ENCODE assay signal across 8 mouse cellular contexts in genomic region chr7:27258205-27258899, GRCm38 (mm10). TPM values are rescaled to one million over a fixed set of nuclear protein-coding genes. Genes with fewer than 3 reads are reported as not detected.
DNase-seq lines count a peak whose midpoint lies in the region; ATAC-seq and TF ChIP-seq lines count a peak whose summit lies in the region.

Gene Numbl, plus strand, starts transcription at chr7:27258433.

- H3K27me3 ChIP-seq in heart, embryonic 11.5 days (ENCODE audit: control insufficient read depth, insufficient read depth, low read length): no peaks in the 10 kb centered on the region
- H3K27me3 ChIP-seq in kidney, embryonic 16.5 days (ENCODE audit: insufficient read depth, low read length): no peaks in the 10 kb centered on the region
- H3K27me3 ChIP-seq in liver, adult 2 months (ENCODE audit: control insufficient read depth, insufficient read depth, low read length): no peaks in the 10 kb centered on the region
- no peaks in the 10 kb centered on the region for H3K27me3 ChIP-seq in myocyte (ENCODE audit: control insufficient read depth, insufficient read depth, insufficient read length)
- no peaks in the 10 kb centered on the region for H3K27me3 ChIP-seq in splenic B cell, adult 2 months (ENCODE audit: control insufficient read depth, insufficient read depth, low read length, poor library complexity, severe bottlenecking)

- H3K4me2 ChIP-seq in heart, embryonic 11.5 days: peak within 1 kb of the TSS; percentile 93
- H3K4me2 ChIP-seq in kidney, embryonic 16.5 days (replicated peaks; ENCODE audit: low read depth, low read length): peak within 1 kb of the TSS; percentile 89
- peak within 1 kb of the TSS; percentile 92 for H3K4me2 ChIP-seq in myocyte (ENCODE audit: low read depth)

- H3K79me2 ChIP-seq in liver, adult 2 months (ENCODE audit: control insufficient read depth, insufficient read depth, low read length): no peaks in the 10 kb centered on the region
- H3K79me2 ChIP-seq in myocyte (ENCODE audit: control insufficient read depth, insufficient read depth): peaks cover 12% of the 10 kb centered on the region

- H3ac ChIP-seq in myocyte (ENCODE audit: control insufficient read depth, insufficient read length): peak within 1 kb of the TSS; percentile 23

- no peak for TF ChIP-seq CTCF in liver, adult 2 months (IDR thresholded peaks at IDR 0.05; ENCODE audit: low read depth, low read length)

- H3K9ac ChIP-seq in heart, embryonic 11.5 days (ENCODE audit: low read depth, low read length): peak within 1 kb of the TSS; percentile 86
- H3K9ac ChIP-seq in kidney, embryonic 16.5 days (replicated peaks; ENCODE audit: low read length): peak within 1 kb of the TSS; percentile 88
- H3K9ac ChIP-seq in liver, adult 2 months (ENCODE audit: low read depth, low read length): peak within 1 kb of the TSS; percentile 66

- no peaks in the 10 kb centered on the region for H3K9me3 ChIP-seq in heart, embryonic 11.5 days (replicated peaks; ENCODE audit: control insufficient read depth, low read length)
- no peaks in the 10 kb centered on the region for H3K9me3 ChIP-seq in kidney, embryonic 16.5 days (ENCODE audit: low read length)

- H3K27ac ChIP-seq in heart, embryonic 11.5 days (ENCODE audit: low read depth, low read length): peak within 1 kb of the TSS; percentile 35; the same call in 1 of the 2 replicates
- H3K27ac ChIP-seq in kidney, embryonic 16.5 days (ENCODE audit: low read length): peak within 1 kb of the TSS; percentile 62
- H3K27ac ChIP-seq in liver, adult 2 months (replicated peaks; ENCODE audit: insufficient read depth, low read depth, low read length): peak within 1 kb of the TSS; percentile 70

- DNase-seq in B cell, adult 2 months: peak; percentile 90
- peak; percentile 96 for DNase-seq in brain, adult 2 months (ENCODE audit: low read depth, low spot score)
- DNase-seq in liver, adult 2 months (ENCODE audit: extremely low read depth, low read depth, low spot score): peak; percentile 64
- DNase-seq in splenic B cell, adult 2 months (ENCODE audit: low read depth, low spot score): peak; percentile 94

- no peak for TF ChIP-seq POLR2A in liver, adult 2 months (IDR thresholded peaks at IDR 0.05; ENCODE audit: extremely low read depth, insufficient read depth, low read length)
- TF ChIP-seq POLR2A in myocyte (IDR thresholded peaks at IDR 0.05; ENCODE audit: insufficient read length, low read depth): peak; percentile 63

- ATAC-seq in erythroblast, adult 5-6 weeks (replicated peaks; ENCODE audit: low FRiP score, poor library complexity, severe bottlenecking): peak; percentile 86
- peak; percentile 83 for ATAC-seq in heart, embryonic 11.5 days (replicated peaks; ENCODE audit: insufficient number of reproducible peaks, low FRiP score, low TSS enrichment)
- peak; percentile 87 for ATAC-seq in kidney, embryonic 16.5 days (ENCODE audit: low FRiP score, low TSS enrichment)

- WGBS in heart, embryonic 11.5 days (ENCODE audit: insufficient replicate concordance): 1% methylated on average over 45 of the region's 47 CpGs
- under 1% methylated on average over 47 of the region's 47 CpGs for WGBS in kidney, embryonic 16.5 days
- WGBS in liver, adult 2 months: under 1% methylated on average over 46 of the region's 47 CpGs

- peaks cover 21% of the 10 kb centered on the region for H3K4me1 ChIP-seq in heart, embryonic 11.5 days (ENCODE audit: control insufficient read depth, insufficient read depth, low read length)
- peaks cover 30% of the 10 kb centered on the region for H3K4me1 ChIP-seq in kidney, embryonic 16.5 days (ENCODE audit: insufficient read depth, low read length)
- peaks cover 8% of the 10 kb centered on the region for H3K4me1 ChIP-seq in liver, adult 2 months (ENCODE audit: control insufficient read depth, insufficient read depth, low read length)

- peaks cover 3% of the 10 kb centered on the region; the same call in 1 of the 2 replicates for H3K36me3 ChIP-seq in heart, embryonic 11.5 days (ENCODE audit: control insufficient read depth, insufficient read depth, low read length)
- peaks cover 8% of the 10 kb centered on the region; the same call in 1 of the 2 replicates for H3K36me3 ChIP-seq in kidney, embryonic 16.5 days (ENCODE audit: insufficient read depth, low read length)
- no peaks in the 10 kb centered on the region for H3K36me3 ChIP-seq in liver, adult 2 months (ENCODE audit: control insufficient read depth, insufficient read depth, low read length)
- H3K36me3 ChIP-seq in myocyte (ENCODE audit: control insufficient read depth, insufficient read depth): peaks cover 4% of the 10 kb centered on the region
- no peaks in the 10 kb centered on the region; the same call in 1 of the 2 replicates for H3K36me3 ChIP-seq in splenic B cell, adult 2 months (ENCODE audit: control insufficient read depth, insufficient read depth, low read length, poor library complexity, severe bottlenecking)

- peak within 1 kb of the TSS; percentile 86 for H3K4me3 ChIP-seq in heart, embryonic 11.5 days (ENCODE audit: low read depth, low read length)
- H3K4me3 ChIP-seq in kidney, embryonic 16.5 days (ENCODE audit: low read length): peak within 1 kb of the TSS; percentile 78
- peak within 1 kb of the TSS; percentile 58 for H3K4me3 ChIP-seq in liver, adult 2 months (ENCODE audit: insufficient read depth, low read depth, low read length)
- H3K4me3 ChIP-seq in myocyte: peak within 1 kb of the TSS; percentile 63

TF ChIP-seq in myocyte, 11 proteins besides CTCF, POLR2A, EP300 and RAD21:
- no peak for TF ChIP-seq TCF3 (IDR thresholded peaks at IDR 0.05; ENCODE audit: insufficient read length, low read depth)
- peak; percentile 79 for TF ChIP-seq POLR2AphosphoS2 (IDR thresholded peaks at IDR 0.05; ENCODE audit: insufficient read length, low read depth)
- no peak for TF ChIP-seq MAX (IDR thresholded peaks at IDR 0.05; ENCODE audit: low read depth)
- no peak for TF ChIP-seq MYOG (IDR thresholded peaks at IDR 0.05; ENCODE audit: control insufficient read depth in 1 of 3, insufficient read depth in 1 of 3, insufficient read length in 2 of 3, low read depth in 2 of 3)
- TF ChIP-seq SRF (IDR thresholded peaks at IDR 0.05; ENCODE audit: control insufficient read depth, insufficient read length, low read depth): no peak
- no peak for TF ChIP-seq E2F4 (IDR thresholded peaks at IDR 0.05; ENCODE audit: insufficient read depth)
- TF ChIP-seq TCF12 (IDR thresholded peaks at IDR 0.05; ENCODE audit: insufficient read depth, poor library complexity, severe bottlenecking): no peak
- peak in 1 of 3 experiments; percentile 14 for TF ChIP-seq MYOD1 (IDR thresholded peaks at IDR 0.05; ENCODE audit: control insufficient read depth in 1 of 3, insufficient read length in 2 of 3, low read depth in 2 of 3)
- TF ChIP-seq REST (IDR thresholded peaks at IDR 0.05; ENCODE audit: insufficient read depth, insufficient read length): no peak
- no peak for TF ChIP-seq CEBPB (IDR thresholded peaks at IDR 0.05; ENCODE audit: insufficient read depth, poor library complexity, severe bottlenecking)
TF ChIP-seq in myocyte: peak in this region for 2.

RNA-seq across cellular contexts. Expression of gene Numbl, which starts in this region (rescaled TPM):
- 0.42 and 0.58 TPM in 2 replicates for total RNA-seq in erythroblast, adult 5-6 weeks (2015; ENCODE audit: low replicate concordance)
- 0.17 and 1.5 TPM in 2 replicates for total RNA-seq in erythroblast, adult 5-6 weeks (2017; ENCODE audit: low replicate concordance)
- 3.4 and 4.6 TPM in 2 replicates for polyA plus RNA-seq in heart, embryonic 11.5 days (2014; fragmentation: Nextera tagmentation; extraction: Ambion mirVana)
- 13.5 and 16.4 TPM in 2 replicates for polyA plus RNA-seq in kidney, embryonic 16.5 days (2015; fragmentation: Nextera tagmentation; extraction: Ambion mirVana)
- total RNA-seq in liver, adult 2 months (2014; rRNA removed): 0.46 and 0.74 TPM in 2 replicates
- polyA plus RNA-seq in liver, adult 2 months (2012; rRNA removed): 0.62 and 1.5 TPM in 2 replicates
- polyA plus RNA-seq in myocyte (2012; fragmentation: generic; extraction: Trizol): 28.8 TPM

Comparison
In these comparisons a context has a peak if more than half of its experiments do, and no peak if none do; other contexts are left out.
1. Peak in every context shown above with its lines: DNase-seq, ATAC-seq, H3K4me3 ChIP-seq and H3K27ac ChIP-seq.